Mouse (Mus musculus): Measurements from ENCODE around the gene Tle4. TPM values are rescaled to one million over a fixed set of nuclear protein-coding genes. Genes with fewer than 3 reads are reported as not detected.
A peak's percentile ranks its signal among the peaks of the same experiment; 100 is the strongest.

Tle4 gene
- polyA plus RNA-seq, 1 experiment from 2014 or later: 33.9 TPM

- Histone ChIP-seq H3K9me3 (no peaks in the 10 kb centered on the region), H3K4me3 (no peak overlapping the region), H3K36me3 (peaks cover 4% of the 10 kb centered on the region; the same call in 1 of the 2 replicates), H3K4me2 (no peak overlapping the region), H3K27me3 (no peaks in the 10 kb centered on the region), H3K27ac (replicated peaks) (no peak overlapping the region), H3K9ac (no peak overlapping the region), H3K4me1 (replicated peaks) (peaks cover 47% of the 10 kb centered on the region)
- no peak for ATAC-seq (ENCODE audit: low read depth)
- 72% methylated on average over 2 of the region's 2 CpGs for WGBS
Measured at GRCm38 (mm10) chr19:14507911-14508310, 89.9 kb downstream of the Tle4 start.

- H3K4me2 ChIP-seq: no peak overlapping the region
- H3K4me1 ChIP-seq (replicated peaks): peaks cover 55% of the 10 kb centered on the region
- no peak overlapping the region for H3K27ac ChIP-seq (replicated peaks)
Measured at GRCm38 (mm10) chr19:14506875-14507670, 90.8 kb downstream of the Tle4 start.

GRCm38 (mm10) chr19:14505885-14506548, 91.8 kb downstream of the Tle4 start:
- ATAC-seq (ENCODE audit: low read depth): peak; percentile 38
- no peaks in the 10 kb centered on the region for H3K9me3 ChIP-seq
- peak overlapping the region; percentile 27; the same call in 1 of the 2 replicates for H3K4me2 ChIP-seq
- no peaks in the 10 kb centered on the region for H3K27me3 ChIP-seq
- no peak overlapping the region for H3K4me3 ChIP-seq
- peaks cover 63% of the 10 kb centered on the region for H3K4me1 ChIP-seq (replicated peaks)
- peaks cover 4% of the 10 kb centered on the region; the same call in 1 of the 2 replicates for H3K36me3 ChIP-seq
- peak overlapping the region; percentile 72 for H3K27ac ChIP-seq (replicated peaks)
- H3K9ac ChIP-seq: no peak overlapping the region
- 71% methylated on average over 2 of the region's 2 CpGs for WGBS

More at GRCm38 (mm10) chr19:14506875-14507670, 90.8 kb downstream of the Tle4 start:
- no peak overlapping the region for H3K4me3 ChIP-seq
- H3K9ac ChIP-seq: no peak overlapping the region
- no peaks in the 10 kb centered on the region for H3K9me3 ChIP-seq
- peaks cover 4% of the 10 kb centered on the region; the same call in 1 of the 2 replicates for H3K36me3 ChIP-seq
- no peak for ATAC-seq (ENCODE audit: low read depth)
- H3K27me3 ChIP-seq: no peaks in the 10 kb centered on the region
- WGBS: 54% methylated on average over 3 of the region's 3 CpGs

- WGBS: 23% methylated on average over 3 of the region's 3 CpGs
- Histone ChIP-seq H3K4me3 (no peak overlapping the region), H3K36me3 (peaks cover 4% of the 10 kb centered on the region; the same call in 1 of the 2 replicates), H3K4me1 (replicated peaks) (peaks cover 67% of the 10 kb centered on the region), H3K4me2 (peak overlapping the region; percentile 27), H3K9ac (no peak overlapping the region), H3K27ac (replicated peaks) (peak overlapping the region; percentile 72), H3K9me3 (no peaks in the 10 kb centered on the region), H3K27me3 (no peaks in the 10 kb centered on the region)
- ATAC-seq (ENCODE audit: low read depth): peak; percentile 83
Measured at GRCm38 (mm10) chr19:14505401-14505800, 92.5 kb downstream of the Tle4 start.

- Histone ChIP-seq H3K27ac (replicated peaks) (no peak overlapping the region), H3K27me3 (no peaks in the 10 kb centered on the region), H3K9me3 (no peaks in the 10 kb centered on the region), H3K4me3 (no peak overlapping the region), H3K4me1 (replicated peaks) (peaks cover 78% of the 10 kb centered on the region), H3K9ac (no peak overlapping the region), H3K4me2 (no peak overlapping the region), H3K36me3 (no peaks in the 10 kb centered on the region)
- ATAC-seq (ENCODE audit: low read depth): no peak
- 86% methylated on average over 6 of the region's 6 CpGs for WGBS
Measured at GRCm38 (mm10) chr19:14503862-14504261, 94.0 kb downstream of the Tle4 start.

- H3K27ac ChIP-seq (replicated peaks): no peak overlapping the region
- no peak for ATAC-seq (ENCODE audit: low read depth)
- no peak overlapping the region for H3K4me3 ChIP-seq
- H3K27me3 ChIP-seq: no peaks in the 10 kb centered on the region
- no peaks in the 10 kb centered on the region for H3K9me3 ChIP-seq
- H3K4me1 ChIP-seq (replicated peaks): peaks cover 68% of the 10 kb centered on the region
- no peak overlapping the region for H3K4me2 ChIP-seq
- 14% methylated on average over 7 of the region's 7 CpGs for WGBS
- H3K36me3 ChIP-seq: no peaks in the 10 kb centered on the region
- H3K9ac ChIP-seq: no peak overlapping the region
Measured at GRCm38 (mm10) chr19:14502234-14502633, 95.6 kb downstream of the Tle4 start.

GRCm38 (mm10) chr19:14499835-14500425, 97.9 kb downstream of the Tle4 start:
- Histone ChIP-seq H3K9me3 (no peaks in the 10 kb centered on the region), H3K9ac (no peak overlapping the region), H3K4me1 (replicated peaks) (peaks cover 45% of the 10 kb centered on the region), H3K36me3 (no peaks in the 10 kb centered on the region), H3K27me3 (no peaks in the 10 kb centered on the region), H3K27ac (replicated peaks) (no peak overlapping the region), H3K4me2 (no peak overlapping the region), H3K4me3 (no peak overlapping the region)
- ATAC-seq (ENCODE audit: low read depth): no peak
- WGBS: 22% methylated on average over 3 of the region's 3 CpGs

GRCm38 (mm10) chr19:14493047-14493446, 104.8 kb downstream of the Tle4 start:
- Histone ChIP-seq H3K4me3 (no peak overlapping the region), H3K4me2 (no peak overlapping the region), H3K9me3 (no peaks in the 10 kb centered on the region), H3K27ac (replicated peaks) (no peak overlapping the region), H3K9ac (no peak overlapping the region), H3K36me3 (no peaks in the 10 kb centered on the region), H3K4me1 (replicated peaks) (no peaks in the 10 kb centered on the region), H3K27me3 (no peaks in the 10 kb centered on the region)
- ATAC-seq (ENCODE audit: low read depth): no peak
- 87% methylated on average over 3 of the region's 3 CpGs for WGBS

- Histone ChIP-seq H3K9me3 (no peaks in the 10 kb centered on the region), H3K4me2 (no peak overlapping the region), H3K27me3 (no peaks in the 10 kb centered on the region), H3K27ac (replicated peaks) (no peak overlapping the region), H3K4me3 (no peak overlapping the region), H3K9ac (no peak overlapping the region), H3K4me1 (replicated peaks) (peaks cover 10% of the 10 kb centered on the region), H3K36me3 (no peaks in the 10 kb centered on the region)
- 75% methylated on average over 9 of the region's 9 CpGs for WGBS
- ATAC-seq (ENCODE audit: low read depth): peak; percentile 53; the same call in 1 of the 2 replicates
Measured at GRCm38 (mm10) chr19:14487180-14487579, 110.7 kb downstream of the Tle4 start.

GRCm38 (mm10) chr19:14485176-14485575, 112.7 kb downstream of the Tle4 start:
- H3K4me2 ChIP-seq: no peak overlapping the region
- H3K36me3 ChIP-seq: no peaks in the 10 kb centered on the region
- no peak overlapping the region for H3K27ac ChIP-seq (replicated peaks)
- no peak overlapping the region for H3K4me3 ChIP-seq
- WGBS: 79% methylated on average over 3 of the region's 3 CpGs
- no peaks in the 10 kb centered on the region for H3K9me3 ChIP-seq
- no peak for ATAC-seq (ENCODE audit: low read depth)
- no peaks in the 10 kb centered on the region for H3K27me3 ChIP-seq
- H3K9ac ChIP-seq: no peak overlapping the region
- peaks cover 25% of the 10 kb centered on the region for H3K4me1 ChIP-seq (replicated peaks)

- H3K27me3 ChIP-seq: no peaks in the 10 kb centered on the region
- H3K9ac ChIP-seq: no peak overlapping the region
- H3K36me3 ChIP-seq: no peaks in the 10 kb centered on the region
- ATAC-seq (ENCODE audit: low read depth): 0 out of 2 replicates have a peak, but pooled peaks have one; percentile 24
- WGBS: 61% methylated on average over 5 of the region's 5 CpGs
- H3K27ac ChIP-seq (replicated peaks): no peak overlapping the region
- H3K4me2 ChIP-seq: no peak overlapping the region
- H3K4me1 ChIP-seq (replicated peaks): peaks cover 35% of the 10 kb centered on the region
- H3K9me3 ChIP-seq: no peaks in the 10 kb centered on the region
- no peak overlapping the region for H3K4me3 ChIP-seq
Measured at GRCm38 (mm10) chr19:14482562-14483138, 115.2 kb downstream of the Tle4 start.
